Mouse (Mus musculus) cerebellum, adult 9-11 months (tissue): ENCODE results near the gene Tuba1b.
"Not testable (repeated sequence)": the region's sequence is repeated elsewhere in the genome, so short reads cannot be mapped to it uniquely, and the experiment has no call there.

Experiments
- DNase-seq: peaks from one replicate; pipeline ENCODE4 v3.0.0; 2022

The Tuba1b gene

GRCm38 (mm10) chr15:98921510-98921909 lies 12.9 kb downstream of the Tuba1b start:
- no peak for DNase-seq

DNA sequence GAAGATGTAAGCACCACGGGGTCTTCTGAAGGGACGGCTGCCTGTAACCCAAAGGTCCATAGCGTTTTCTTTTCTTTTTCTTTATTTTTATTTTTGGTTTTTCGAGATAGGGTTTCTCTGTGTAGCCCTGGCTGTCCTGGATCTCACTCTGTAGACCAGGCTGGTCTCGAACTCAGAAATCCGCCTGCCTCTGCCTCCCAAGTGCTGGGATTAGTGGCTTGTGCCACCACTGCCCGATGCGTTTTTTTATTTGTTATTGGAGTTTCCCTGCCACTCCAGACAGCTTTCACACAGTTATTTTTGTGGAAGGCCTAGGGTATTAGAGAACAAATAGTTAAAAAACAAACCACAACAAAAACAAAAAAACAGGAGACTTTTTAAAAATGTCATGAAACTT lies 15.9 kb downstream of the Tuba1b start:
- DNase-seq: not testable (repeated sequence)

DNA sequence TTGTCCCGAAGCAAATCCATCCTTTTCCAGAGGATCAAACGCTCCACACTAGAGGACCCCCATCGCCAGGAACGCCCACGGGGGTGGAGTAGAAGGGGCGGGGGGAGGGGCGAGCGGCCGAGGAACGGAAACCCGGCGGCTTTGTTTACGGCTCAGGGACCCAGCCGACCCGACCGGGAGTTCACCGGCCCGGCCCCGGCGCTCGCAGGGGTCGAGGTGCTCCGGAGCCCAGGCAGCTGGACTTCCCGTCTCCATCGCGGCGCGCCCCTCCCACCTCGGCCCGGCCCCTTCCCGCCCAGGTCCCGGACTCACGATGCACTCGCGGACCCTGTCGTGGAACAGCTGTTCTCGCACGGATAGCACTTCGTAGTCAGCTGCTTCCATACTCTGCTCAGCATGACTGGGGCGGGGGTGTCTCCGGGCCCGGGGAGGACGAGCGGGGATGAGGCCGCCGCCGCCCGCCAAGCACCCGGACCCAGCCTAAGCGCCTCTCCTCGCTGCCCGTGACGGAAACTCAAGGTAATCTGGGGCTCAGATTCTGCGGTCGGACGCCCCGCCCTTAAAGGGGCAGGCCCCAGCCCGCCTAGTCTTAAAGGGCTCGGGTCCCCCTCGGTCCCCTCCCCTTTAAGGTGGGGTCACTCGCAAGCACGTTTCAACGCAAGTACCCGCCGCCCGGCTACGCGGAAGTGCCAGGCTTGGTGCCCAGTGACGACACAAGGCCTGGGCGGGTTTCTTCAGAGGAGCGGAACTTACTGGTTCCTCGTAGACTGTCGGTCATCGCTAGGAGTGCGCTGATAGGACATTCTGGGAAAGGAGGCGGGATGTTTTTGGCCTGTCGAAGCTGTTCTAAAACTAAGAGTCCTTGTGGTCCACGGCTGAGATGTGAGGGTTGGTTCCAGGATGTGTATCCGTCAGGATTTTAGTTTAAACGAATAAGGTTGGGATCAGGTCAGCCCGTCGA lies 16.5 kb downstream of the Tuba1b start, which contains the start of gene Lmbr1l:
Gene Lmbr1l (minus strand): TSS at position 694 of the 961 bp plus-strand sequence.
- peak; percentile 99 for DNase-seq

DNA sequence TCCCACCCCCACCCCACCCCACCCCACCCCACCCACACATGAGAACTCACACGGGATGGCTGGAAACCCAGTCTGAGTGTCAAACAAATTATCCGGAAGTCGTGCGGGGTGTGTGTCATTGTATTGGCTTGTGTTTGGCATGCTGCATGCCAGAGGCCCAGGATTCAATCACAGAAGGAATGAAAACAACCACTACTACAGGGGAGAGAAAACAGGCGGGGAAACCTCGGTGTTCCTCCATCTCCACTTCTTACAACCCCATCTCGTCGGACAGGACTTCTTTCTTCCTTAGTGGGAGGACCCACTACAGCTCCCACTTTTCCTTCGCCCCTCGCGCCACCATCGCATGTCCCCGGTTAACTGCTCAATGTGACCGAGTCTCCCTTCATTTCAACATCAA lies 17.3 kb downstream of the Tuba1b start:
- DNase-seq: no peak

- no peak for DNase-seq
Measured at GRCm38 (mm10) chr15:98916016-98916415, 18.3 kb downstream of the Tuba1b start.

GRCm38 (mm10) chr15:98914903-98915302 lies 19.5 kb downstream of the Tuba1b start:
- no peak for DNase-seq

DNA sequence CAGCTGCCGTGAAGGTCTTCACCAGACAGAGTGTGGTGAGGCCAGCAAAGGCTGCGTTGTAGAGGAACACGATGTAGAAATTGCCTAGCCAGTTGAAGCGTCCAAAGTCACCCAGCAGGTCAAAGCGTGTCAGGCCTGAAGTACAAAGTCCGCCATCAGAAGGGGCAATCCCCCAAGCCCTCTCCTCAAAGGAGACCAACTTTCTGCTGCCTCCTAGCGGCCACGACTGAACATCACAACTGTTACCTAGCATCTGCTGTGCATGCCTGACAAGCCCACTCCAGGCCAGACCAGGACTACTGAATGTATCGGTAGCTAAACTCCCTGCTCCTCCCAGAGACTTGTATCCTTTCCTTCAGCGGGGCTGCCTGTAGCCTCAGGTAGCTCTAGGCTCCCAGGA lies 29.7 kb downstream of the Tuba1b start:
- DNase-seq: no peak

- DNase-seq: no peak
Measured at GRCm38 (mm10) chr15:98902600-98902999, 31.8 kb downstream of the Tuba1b start.

DNA sequence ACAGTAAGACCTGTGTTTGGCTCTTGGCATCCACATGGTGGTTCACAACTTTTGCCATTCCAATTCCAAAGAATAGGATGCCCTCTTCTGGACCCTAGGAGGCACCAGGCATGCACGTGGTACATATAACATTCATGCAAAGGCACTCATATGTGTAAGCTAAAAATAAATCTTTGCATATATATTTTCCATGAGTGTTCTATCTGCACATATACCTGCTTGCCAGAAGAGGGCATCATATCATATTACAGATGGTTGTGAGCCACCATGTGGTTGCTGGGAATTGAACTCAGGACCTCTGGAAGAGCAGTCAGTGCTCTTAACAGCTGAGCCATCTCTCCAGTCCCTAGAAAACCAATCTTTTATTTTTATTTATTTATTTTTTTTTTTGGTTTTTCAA lies 32.8 kb downstream of the Tuba1b start:
- DNase-seq: no peak

- DNase-seq: no peak
Measured at GRCm38 (mm10) chr15:98897928-98898800, 36.2 kb downstream of the Tuba1b start, which contains the start of gene Dhh. Gene Dhh, minus strand, starts transcription at chr15:98898540.

- no peak for DNase-seq
Measured at GRCm38 (mm10) chr15:98897495-98897894, 36.9 kb downstream of the Tuba1b start.

DNA sequence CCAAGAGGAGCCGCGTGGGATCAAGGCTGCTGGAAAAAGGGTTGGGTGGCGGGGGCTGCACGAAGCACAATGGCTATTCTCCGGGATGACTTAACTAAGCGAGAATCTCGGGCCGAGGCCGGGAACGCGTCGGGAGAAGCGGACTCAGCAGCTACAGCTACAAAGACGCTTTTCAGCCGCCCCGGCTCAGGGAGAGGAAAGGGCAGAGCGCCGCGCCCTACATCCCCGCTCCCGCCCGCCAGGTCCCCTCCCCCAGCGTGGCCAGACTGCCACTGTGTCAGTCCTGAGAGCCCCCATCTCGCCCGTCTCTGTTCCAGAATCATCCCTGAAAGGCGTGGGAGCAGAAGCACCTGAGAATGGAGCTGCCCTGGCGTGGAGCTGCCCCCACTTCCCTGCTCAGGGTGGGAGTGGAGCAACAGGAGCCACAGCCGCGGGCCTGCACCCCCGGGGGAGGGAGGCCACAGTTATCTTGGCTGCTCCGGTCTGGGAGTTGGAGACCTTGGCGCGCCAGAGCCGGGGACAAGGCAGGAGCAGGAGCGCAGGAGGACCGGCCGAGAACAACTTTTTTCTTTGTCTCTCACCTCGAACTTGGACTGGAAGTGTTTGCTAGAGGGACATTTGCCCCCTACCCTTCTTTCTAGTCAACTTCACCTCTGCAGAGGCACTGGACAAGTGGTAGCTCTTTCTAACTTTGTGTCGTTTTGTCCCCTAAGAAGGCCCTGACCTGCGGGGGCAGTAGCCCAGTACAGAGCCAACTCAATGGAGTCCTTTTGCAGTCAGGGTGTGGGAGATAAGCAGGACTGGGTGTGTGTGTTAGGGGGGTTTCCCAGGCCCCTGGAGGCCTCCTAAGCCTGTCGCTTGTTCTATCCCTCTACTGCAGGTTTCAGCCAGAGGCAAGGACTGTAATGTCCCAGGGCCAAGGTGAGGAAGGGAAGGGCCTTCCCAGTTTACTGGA lies 38.5 kb downstream of the Tuba1b start:
- no peak for DNase-seq

GRCm38 (mm10) chr15:98894746-98895634 lies 39.4 kb downstream of the Tuba1b start:
- no peak for DNase-seq

GRCm38 (mm10) chr15:98893940-98894745 lies 40.2 kb downstream of the Tuba1b start, which contains the start of gene Rhebl1:
Gene Rhebl1, minus strand, starts transcription at chr15:98894540.
- DNase-seq: peak; percentile 46

DNA sequence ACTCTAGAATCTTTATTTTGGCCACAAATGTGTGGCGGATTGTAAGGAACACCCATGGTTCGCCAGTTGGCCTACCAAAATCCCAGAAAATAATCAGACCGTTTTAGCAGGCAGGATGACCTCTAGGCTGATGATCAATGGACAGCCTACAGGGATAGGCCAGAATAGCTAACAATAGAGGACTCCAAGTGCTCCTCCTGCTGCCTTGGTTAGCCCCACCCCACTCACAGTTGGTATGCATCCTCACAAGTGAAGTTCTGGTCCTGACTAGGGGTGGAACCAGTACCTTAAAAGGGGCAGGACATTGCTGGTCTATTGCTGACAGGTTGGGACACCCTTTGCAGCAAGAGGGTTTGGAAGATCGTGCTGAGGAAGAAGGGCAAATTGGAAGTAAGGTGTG lies 41.3 kb downstream of the Tuba1b start:
- DNase-seq: no peak

DNA sequence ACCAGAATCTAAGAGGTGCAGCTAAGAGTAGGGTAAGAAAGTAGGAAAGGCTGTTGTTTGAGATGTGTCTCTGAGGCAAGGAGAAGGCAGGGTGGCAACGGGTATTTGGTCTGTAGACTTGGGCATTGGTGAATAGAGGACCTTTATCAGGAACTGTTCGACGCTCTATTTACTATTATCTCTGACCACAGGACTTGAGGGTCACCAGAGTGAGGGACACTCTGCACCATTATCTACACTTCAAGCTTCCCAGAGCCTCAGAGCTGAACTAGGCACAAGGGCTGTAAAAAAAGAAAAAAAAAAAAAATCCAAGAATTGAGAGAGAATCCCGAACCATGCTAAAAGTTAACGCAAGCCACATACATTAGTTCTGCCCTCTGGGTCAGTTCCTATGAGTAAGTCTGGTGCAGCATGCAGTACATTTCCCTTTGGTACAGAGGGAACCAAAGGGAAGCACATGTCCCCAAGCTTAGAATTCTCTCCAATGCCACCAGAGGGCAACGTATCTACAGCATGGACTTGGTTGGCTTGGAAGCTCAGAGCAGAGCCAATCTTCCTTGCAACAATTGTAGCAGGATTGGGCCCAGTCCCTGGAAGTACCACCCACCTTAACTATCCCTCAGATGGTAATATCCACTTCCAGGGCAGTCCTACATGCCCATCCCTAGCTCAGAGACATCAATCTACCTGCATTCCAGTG lies 42.3 kb downstream of the Tuba1b start:
- peak; percentile 81 for DNase-seq

DNA sequence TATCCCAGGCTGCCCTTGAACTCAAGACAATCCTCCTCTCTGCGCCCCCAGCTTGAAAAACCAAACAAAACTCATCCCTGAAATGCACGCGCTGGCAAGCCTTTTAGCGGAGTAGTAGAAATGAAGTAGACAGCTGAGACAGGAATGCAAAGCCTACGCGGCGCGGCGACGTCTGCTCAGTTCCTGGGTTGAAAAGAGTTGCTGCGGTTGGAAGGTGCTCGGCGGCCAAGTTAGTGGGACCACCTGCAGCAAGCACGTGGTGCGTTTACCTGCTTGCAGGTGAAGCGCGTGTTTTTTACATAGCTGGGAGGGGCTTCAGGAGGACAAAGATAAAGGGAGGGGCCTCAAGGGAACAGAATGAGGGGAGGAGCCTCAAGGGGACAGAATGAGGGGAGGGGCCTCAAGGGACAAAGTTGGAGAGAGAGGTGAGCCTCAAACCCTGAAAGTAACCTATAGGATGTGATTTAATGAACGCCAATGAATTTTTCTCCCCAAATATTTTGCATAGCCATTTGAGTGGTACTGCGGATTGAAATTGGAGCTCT lies 43.1 kb downstream of the Tuba1b start:
- DNase-seq: no peak

GRCm38 (mm10) chr15:98887526-98887925 lies 46.8 kb downstream of the Tuba1b start:
- no peak for DNase-seq

GRCm38 (mm10) chr15:98886667-98887387 lies 47.5 kb downstream of the Tuba1b start:
- no peak for DNase-seq
